Mouse (Mus musculus) mouse embryonic stem cell (cell line): ENCODE measurements around the gene Rbfox2.

Experiments
- in situ Hi-C, 2 experiments: fragments of 300-500 bp; cut with MboI; formaldehyde crosslinking; loops; 1 replicate in 1 of 2; 3 replicates in 1 of 2; pipeline ENCODE4 v1.14.3; 2019 to 2020; ENCODE audit warnings: low sequenced_read_pairs in 2 of 2, low pct_unique_long_range_greater_than_20kb in 1 of 2, mixed read lengths in 1 of 2; ENCODE audit not compliant: unreplicated experiment in 1 of 2

Rbfox2 gene

GRCm38 (mm10) chr15:77245418-77246365 lies 61.1 kb downstream of the Rbfox2 start:
- in situ Hi-C loops = no loop called here

GRCm38 (mm10) chr15:77244634-77245033 lies 62.2 kb downstream of the Rbfox2 start:
- in situ Hi-C loops = no loop called here

GRCm38 (mm10) chr15:77243876-77244560 lies 62.8 kb downstream of the Rbfox2 start:
- in situ Hi-C loops = no loop called here

- in situ Hi-C loops = no loop called here
Observed at GRCm38 (mm10) chr15:77240607-77241006, 66.2 kb downstream of the Rbfox2 start.

- in situ Hi-C loops = no loop called here
Observed at GRCm38 (mm10) chr15:77239564-77239963, 67.2 kb downstream of the Rbfox2 start.

- in situ Hi-C loops = no loop called here
Observed at GRCm38 (mm10) chr15:77237661-77238060, 69.1 kb downstream of the Rbfox2 start.

- in situ Hi-C loops = no loop called here
Observed at GRCm38 (mm10) chr15:77236055-77236567, 70.7 kb downstream of the Rbfox2 start.

GRCm38 (mm10) chr15:77235551-77235950 lies 71.3 kb downstream of the Rbfox2 start:
- in situ Hi-C loops = no loop called here

- in situ Hi-C loops = no loop called here
Observed at GRCm38 (mm10) chr15:77234296-77234695, 72.5 kb downstream of the Rbfox2 start.

- in situ Hi-C loops = no loop called here
Observed at GRCm38 (mm10) chr15:77230144-77230543, 76.7 kb downstream of the Rbfox2 start.

- in situ Hi-C loops = loop anchor here in 1 of 2 experiments (10.0 kb wide), 1 partner anchor 118 kb away; no protein-coding TSS in a partner anchor
Observed at GRCm38 (mm10) chr15:77226831-77227354, 79.9 kb downstream of the Rbfox2 start.

GRCm38 (mm10) chr15:77225858-77226257 lies 80.9 kb downstream of the Rbfox2 start:
- in situ Hi-C loops = loop anchor here in 1 of 2 experiments (10.0 kb wide), 1 partner anchor 119 kb away; no protein-coding TSS in a partner anchor

- in situ Hi-C loops = loop anchor here in 1 of 2 experiments (10.0 kb wide), 1 partner anchor 120 kb away; no protein-coding TSS in a partner anchor
Observed at GRCm38 (mm10) chr15:77225274-77225673, 81.5 kb downstream of the Rbfox2 start.

GRCm38 (mm10) chr15:77220833-77221232 lies 86.0 kb downstream of the Rbfox2 start:
- in situ Hi-C loops = loop anchor here in 1 of 2 experiments (10.0 kb wide), 1 partner anchor 124 kb away; no protein-coding TSS in a partner anchor

- in situ Hi-C loops = loop anchor here in 1 of 2 experiments (10.0 kb wide), 1 partner anchor 125 kb away; no protein-coding TSS in a partner anchor
Observed at GRCm38 (mm10) chr15:77220137-77220536, 86.7 kb downstream of the Rbfox2 start.

- in situ Hi-C loops = no loop called here
Observed at GRCm38 (mm10) chr15:77219571-77219970, 87.2 kb downstream of the Rbfox2 start.

- in situ Hi-C loops = no loop called here
Observed at GRCm38 (mm10) chr15:77218007-77218406, 88.8 kb downstream of the Rbfox2 start.

- in situ Hi-C loops = no loop called here
Observed at GRCm38 (mm10) chr15:77217523-77217922, 89.3 kb downstream of the Rbfox2 start.

- in situ Hi-C loops = no loop called here
Observed at GRCm38 (mm10) chr15:77216704-77217103, 90.1 kb downstream of the Rbfox2 start.
